Mouse (Mus musculus) liver, postnatal 0 days (tissue): ENCODE data around the gene Nptxr. TPM values are rescaled to one million over a fixed set of nuclear protein-coding genes. Genes with fewer than 3 reads are reported as not detected.

Source experiments
- ATAC-seq: fragments of 200-750 bp; cut with Nextera tagmentation; 2 replicates; pipeline ENCODE4 v1.8.0; 2017; ENCODE audit warnings: mild to moderate bottlenecking, moderate library complexity
- DNase-seq: peaks from one replicate; pipeline ENCODE4 v3.0.0-alpha.2; 2016
- H3K27ac ChIP-seq: fragments of 300-500 bp; sonication (generic); 2 replicates; pipeline ENCODE4 v1.5.1; 2014; ENCODE audit warnings: antibody characterized with exemption, moderate library complexity, mild to moderate bottlenecking, low read depth
- H3K27me3 ChIP-seq: fragments of 300-500 bp; sonication (generic); 2 replicates; pipeline ENCODE4 v1.6.1; 2014; ENCODE audit warnings: low read length, control low read depth, mixed read lengths; ENCODE audit not compliant: insufficient read depth
- H3K36me3 ChIP-seq: fragments of 300-500 bp; sonication (generic); replicated peaks from 2 replicates; pipeline ENCODE4 v1.6.1; 2014; ENCODE audit warnings: mild to moderate bottlenecking, control low read depth, low read length, moderate library complexity, mixed read lengths; ENCODE audit not compliant: insufficient read depth
- H3K4me1 ChIP-seq: fragments of 300-500 bp; sonication (generic); 2 replicates; pipeline ENCODE4 v1.6.1; 2014; ENCODE audit warnings: antibody characterized with exemption, mild to moderate bottlenecking, control low read depth; ENCODE audit not compliant: insufficient read depth
- H3K4me2 ChIP-seq: fragments of 300-500 bp; sonication (generic); 2 replicates; pipeline ENCODE4 v1.6.1; 2014; ENCODE audit warnings: low read depth, mild to moderate bottlenecking, low read length, moderate library complexity, mixed read lengths
- H3K4me3 ChIP-seq: fragments of 300-500 bp; sonication (generic); 2 replicates; pipeline ENCODE4 v1.5.1; 2014; ENCODE audit warnings: low read depth, low read length
- H3K9ac ChIP-seq: fragments of 300-500 bp; sonication (generic); replicated peaks from 2 replicates; pipeline ENCODE4 v1.6.1; 2014; ENCODE audit warnings: mild to moderate bottlenecking, moderate library complexity
- H3K9me3 ChIP-seq: fragments of 300-500 bp; sonication (generic); 2 replicates; pipeline ENCODE4 v1.6.1; 2016; ENCODE audit warnings: mild to moderate bottlenecking, control low read depth, low read length, mixed read lengths
- CTCF ChIP-seq: sonication (generic); IDR thresholded peaks from 2 replicates; pipeline ENCODE4 v1.5.1; 2016; ENCODE audit warnings: antibody characterized with exemption, low read depth
- EP300 ChIP-seq: IDR thresholded peaks from 2 replicates; pipeline ENCODE4 v1.6.1; 2016; ENCODE audit warnings: antibody characterized with exemption, low read depth, mild to moderate bottlenecking
- WGBS: fragments of 180-500 bp; shearing (Covaris S2); extraction: QIAGEN DNeasy Blood & Tissue Kit; methylation state at CpG from one replicate; pipeline ENCODE4 v1.1.7; 2014; ENCODE audit not compliant: insufficient replicate concordance; 5-methylcytosine and 5-hydroxymethylcytosine counted together
- polyA plus RNA-seq: library from polyadenylated mRNA; unstranded; fragments of >200 nt; fragmentation: Nextera tagmentation; extraction: Ambion mirVana; gene quantifications from 2 replicates; pipeline ENCODE4 v1.2.1, GENCODE M21; 2015

Nptxr gene
- polyA plus RNA-seq, 1 experiment from 2014 or later: 0.13 TPM

GRCm38 (mm10) chr15:79829431-79829830, 24.9 kb upstream of the Nptxr start:
- DNase-seq (no peak), ATAC-seq (no peak)
- no peaks in the 10 kb centered on the region for H3K9me3 ChIP-seq
- 74% methylated on average over 5 of the region's 5 CpGs for WGBS
- H3K36me3 ChIP-seq: no peaks in the 10 kb centered on the region
- H3K9ac ChIP-seq: no peak overlapping the region
- no peak overlapping the region for H3K27ac ChIP-seq
- no peak for TF ChIP-seq EP300
- TF ChIP-seq CTCF: no peak
- no peak overlapping the region for H3K4me3 ChIP-seq
- H3K4me1 ChIP-seq: peaks cover 4% of the 10 kb centered on the region; the same call in 1 of the 2 replicates
- peaks cover 2% of the 10 kb centered on the region; the same call in 1 of the 2 replicates for H3K27me3 ChIP-seq
- H3K4me2 ChIP-seq: no peak overlapping the region

DNA sequence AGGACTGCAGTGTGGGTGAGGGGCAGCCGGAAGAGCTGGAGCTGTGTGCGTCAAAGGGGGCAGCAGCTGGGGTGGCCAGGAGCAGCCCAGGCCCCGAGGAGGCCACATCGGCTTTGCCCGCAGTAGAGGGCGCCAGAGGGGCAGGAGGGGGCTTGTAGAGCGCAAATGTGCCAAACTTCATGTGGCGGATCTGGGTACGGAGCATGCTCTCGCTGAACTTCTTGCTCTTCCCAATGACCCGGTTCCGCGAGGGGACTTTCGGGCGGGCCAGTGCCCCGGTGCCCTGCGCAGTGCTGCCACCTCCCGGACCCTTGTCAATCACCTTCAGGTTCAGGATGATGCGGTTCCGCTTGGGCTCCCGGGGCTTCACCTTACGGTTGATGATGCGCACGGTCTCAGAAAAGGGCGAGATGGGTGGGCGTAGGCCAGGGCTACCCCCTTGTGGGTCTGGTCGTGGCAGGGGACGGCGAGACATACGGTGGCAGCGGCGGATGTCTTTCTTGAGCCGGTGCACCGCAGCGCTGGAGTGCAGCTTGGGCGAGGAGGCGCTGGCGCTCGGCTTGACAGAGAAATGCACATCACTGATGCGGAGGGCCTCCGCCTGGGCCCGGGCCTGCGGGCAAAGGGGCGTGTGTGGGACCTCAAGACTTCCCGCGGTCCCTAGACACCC, 23.9 kb upstream of the Nptxr start:
- no peak overlapping the region for H3K4me2 ChIP-seq
- no peak overlapping the region for H3K4me3 ChIP-seq
- peaks cover 2% of the 10 kb centered on the region; the same call in 1 of the 2 replicates for H3K27me3 ChIP-seq
- no peaks in the 10 kb centered on the region for H3K9me3 ChIP-seq
- no peak overlapping the region for H3K9ac ChIP-seq
- TF ChIP-seq CTCF (peak; percentile 43), EP300 (no peak)
- H3K36me3 ChIP-seq: no peaks in the 10 kb centered on the region
- ATAC-seq: no peak
- 77% methylated on average over 46 of the region's 46 CpGs for WGBS
- H3K27ac ChIP-seq: no peak overlapping the region
- no peak for DNase-seq
- peaks cover 4% of the 10 kb centered on the region; the same call in 1 of the 2 replicates for H3K4me1 ChIP-seq

DNA sequence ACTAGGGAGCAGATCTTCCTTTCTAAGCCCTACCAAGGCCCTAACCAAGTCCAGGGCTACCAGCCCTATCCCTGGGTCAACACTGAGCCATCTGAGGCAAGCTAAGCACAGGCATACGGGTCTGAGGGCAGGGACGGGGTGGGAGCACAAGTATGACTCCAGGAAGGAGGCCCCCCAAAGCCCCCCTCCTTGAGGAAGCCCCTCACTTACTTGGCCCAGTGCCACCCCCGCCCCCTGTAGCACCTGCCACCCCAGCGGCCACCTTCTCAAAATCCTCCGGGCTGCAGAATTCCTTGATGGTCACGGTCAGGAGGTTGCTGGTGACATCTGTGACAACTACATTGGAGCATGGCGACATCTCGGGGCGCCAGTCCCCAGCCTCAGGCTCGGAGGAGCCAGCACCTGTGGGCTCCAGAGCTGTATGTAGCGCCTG, 23.2 kb upstream of the Nptxr start:
- no peak overlapping the region for H3K4me3 ChIP-seq
- no peak for DNase-seq
- no peaks in the 10 kb centered on the region; the same call in 1 of the 2 replicates for H3K4me1 ChIP-seq
- H3K36me3 ChIP-seq: no peaks in the 10 kb centered on the region
- H3K27ac ChIP-seq: no peak overlapping the region
- ATAC-seq: no peak
- H3K9me3 ChIP-seq: no peaks in the 10 kb centered on the region
- no peak overlapping the region for H3K4me2 ChIP-seq
- WGBS: 92% methylated on average over 11 of the region's 11 CpGs
- no peaks in the 10 kb centered on the region for H3K27me3 ChIP-seq
- TF ChIP-seq CTCF: no peak
- no peak for TF ChIP-seq EP300
- no peak overlapping the region for H3K9ac ChIP-seq

DNA sequence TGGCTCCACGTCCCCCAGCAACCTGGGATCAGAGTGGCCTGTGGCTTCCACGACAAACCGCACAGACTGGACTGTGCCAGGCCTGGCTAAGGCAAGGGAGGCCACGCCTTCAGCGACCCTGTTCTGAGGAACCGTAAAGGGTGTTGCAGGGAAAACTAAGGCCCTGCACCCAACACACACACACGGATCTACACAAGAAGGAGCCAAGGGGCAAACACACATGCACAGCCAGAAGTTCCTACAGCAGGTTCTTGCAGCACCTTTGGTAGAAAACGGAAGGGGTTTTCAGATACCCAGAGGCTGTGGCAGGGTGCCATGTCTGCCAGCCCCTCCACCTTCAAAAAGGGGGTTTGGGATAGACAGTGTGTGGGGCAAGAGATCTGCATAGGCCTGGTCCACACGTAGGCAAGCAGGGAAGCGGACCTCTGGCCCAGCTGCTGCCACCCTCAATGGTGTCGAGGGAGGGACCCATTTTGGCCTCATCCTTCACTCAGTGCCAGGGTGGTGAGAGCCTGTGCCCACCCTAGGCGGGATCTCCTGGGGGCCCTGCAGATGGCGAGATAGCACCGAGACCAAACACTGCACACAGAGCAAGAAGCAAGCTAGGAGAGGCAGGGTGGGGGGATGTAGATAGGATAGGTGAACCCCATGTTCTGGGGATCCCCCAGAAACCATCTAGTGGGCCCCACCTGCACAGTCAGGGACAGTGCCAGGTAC, 22.7 kb upstream of the Nptxr start:
- 80% methylated on average over 14 of the region's 14 CpGs for WGBS
- Histone ChIP-seq H3K4me1 (peaks cover 2% of the 10 kb centered on the region; the same call in 1 of the 2 replicates), H3K36me3 (no peaks in the 10 kb centered on the region), H3K27ac (no peak overlapping the region), H3K4me2 (no peak overlapping the region), H3K9ac (no peak overlapping the region), H3K4me3 (no peak overlapping the region), H3K9me3 (no peaks in the 10 kb centered on the region), H3K27me3 (no peaks in the 10 kb centered on the region)
- TF ChIP-seq EP300 (no peak), CTCF (no peak)
- DNase-seq: no peak
- no peak for ATAC-seq

- DNase-seq (no peak), ATAC-seq (no peak)
- Histone ChIP-seq H3K27ac (no peak overlapping the region), H3K27me3 (no peaks in the 10 kb centered on the region), H3K4me1 (peaks cover 2% of the 10 kb centered on the region; the same call in 1 of the 2 replicates), H3K4me3 (no peak overlapping the region), H3K4me2 (no peak overlapping the region), H3K9ac (no peak overlapping the region), H3K9me3 (no peaks in the 10 kb centered on the region), H3K36me3 (no peaks in the 10 kb centered on the region)
- WGBS: 79% methylated on average over 9 of the region's 9 CpGs
- TF ChIP-seq CTCF: no peak
- TF ChIP-seq EP300: no peak
These were observed 21.8 kb upstream of the Nptxr start for GRCm38 (mm10) chr15:79826221-79826935.

DNA sequence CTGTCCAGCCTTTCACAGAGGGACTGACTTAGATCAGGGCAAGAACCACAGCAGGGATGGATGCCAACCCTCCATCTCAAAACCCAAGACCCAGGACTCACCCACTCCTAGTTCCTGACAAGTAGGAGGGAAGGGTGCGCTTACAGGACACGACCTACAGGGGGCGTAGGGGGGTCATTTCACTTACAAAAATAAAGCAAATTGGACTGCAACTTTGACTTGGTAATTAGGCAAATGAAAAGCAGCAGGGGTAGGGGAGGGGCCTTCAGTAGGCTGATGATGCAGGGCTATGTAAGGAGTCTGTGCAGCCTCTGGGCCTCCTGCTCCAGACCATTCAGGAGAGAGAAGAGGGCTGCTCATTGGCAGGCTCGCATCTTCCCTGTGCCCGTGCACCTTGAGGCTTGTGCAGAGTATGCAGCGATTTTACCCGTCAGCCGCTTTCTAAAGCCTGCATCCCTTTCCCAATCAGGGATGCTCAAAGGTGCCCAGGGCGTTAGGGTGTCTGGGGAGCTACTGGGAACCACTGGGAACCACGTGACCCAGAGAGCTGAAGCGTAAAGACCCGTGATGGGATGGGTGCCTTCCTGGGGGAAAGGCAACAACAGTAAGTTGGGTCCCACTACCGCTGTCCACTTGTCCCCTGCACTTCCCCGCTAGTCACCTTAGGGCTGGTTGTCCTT, 20.7 kb upstream of the Nptxr start:
- Histone ChIP-seq H3K27ac (no peak overlapping the region), H3K9ac (no peak overlapping the region), H3K4me2 (no peak overlapping the region), H3K4me1 (peaks cover 2% of the 10 kb centered on the region; the same call in 1 of the 2 replicates), H3K36me3 (no peaks in the 10 kb centered on the region), H3K4me3 (no peak overlapping the region), H3K9me3 (no peaks in the 10 kb centered on the region), H3K27me3 (no peaks in the 10 kb centered on the region)
- ATAC-seq: no peak
- DNase-seq: peak; percentile 49
- TF ChIP-seq EP300 (no peak), CTCF (peak; percentile 68)
- WGBS: 71% methylated on average over 14 of the region's 14 CpGs
